Mouse (Mus musculus) G1E (cell line): ENCODE measurements around the gene Gm42674.

Source experiments
- CTCF ChIP-seq: IDR thresholded peaks from 2 replicates; pipeline ENCODE4 v1.5.1; 2012; ENCODE audit warnings: low read depth, low read length, inconsistent platforms, mixed read lengths
- GATA2 ChIP-seq: IDR thresholded peaks from 2 replicates; pipeline ENCODE4 v1.6.1; 2012; ENCODE audit warnings: low read depth, low read length, inconsistent platforms, borderline replicate concordance
- TAL1 ChIP-seq: conservative IDR thresholded peaks from 2 replicates; pipeline ENCODE4 v1.6.1; 2012; ENCODE audit warnings: low read depth, low read length, inconsistent platforms, mixed read lengths

DNA sequence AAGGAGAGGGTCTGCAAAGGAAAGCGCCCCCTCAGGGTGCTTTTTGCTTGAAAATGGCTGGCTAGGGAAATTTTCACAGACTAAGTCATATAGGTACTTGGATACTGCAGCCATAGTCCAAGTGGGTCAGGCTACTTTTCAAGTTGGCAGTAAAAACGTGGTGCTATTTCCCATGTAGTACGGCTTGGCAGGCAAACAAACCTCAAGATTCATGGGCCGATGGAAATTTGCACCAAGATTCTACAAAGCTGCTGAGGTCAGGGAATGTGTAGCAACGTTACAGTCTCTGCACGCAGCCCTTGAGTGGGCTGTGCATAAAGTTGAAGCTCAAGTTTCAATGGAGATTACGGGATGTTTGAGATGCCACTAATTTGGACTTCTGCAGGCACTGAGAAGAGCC is 22.3 kb upstream of the Gm42674 start:
- TF ChIP-seq CTCF, result no peak
- no peak for TF ChIP-seq TAL1
- no peak for TF ChIP-seq GATA2
